Mouse (Mus musculus) midbrain, embryonic 15.5 days (tissue): ENCODE measurements around the gene D630023F18Rik. TPM values are rescaled to one million over a fixed set of nuclear protein-coding genes. Genes with fewer than 3 reads are reported as not detected.
A peak's percentile ranks its signal among the peaks of the same experiment; 100 is the strongest.

Source experiments
- ATAC-seq: fragments of 200-750 bp; cut with Nextera tagmentation; replicated peaks from 2 replicates; pipeline ENCODE4 v1.8.0; 2017; ENCODE audit warnings: moderate TSS enrichment
- H3K27ac ChIP-seq: fragments of 300-500 bp; sonication (generic); 2 replicates; pipeline ENCODE4 v1.5.1; 2015; ENCODE audit warnings: mild to moderate bottlenecking, inconsistent platforms
- H3K27me3 ChIP-seq: fragments of 300-500 bp; sonication (generic); replicated peaks from 2 replicates; pipeline ENCODE4 v1.6.1; 2015; ENCODE audit warnings: inconsistent platforms
- H3K36me3 ChIP-seq: fragments of 300-500 bp; sonication (generic); replicated peaks from 2 replicates; pipeline ENCODE4 v1.6.1; 2015; ENCODE audit warnings: inconsistent platforms
- H3K4me1 ChIP-seq: fragments of 300-500 bp; sonication (generic); 2 replicates; pipeline ENCODE4 v1.6.1; 2015; ENCODE audit warnings: inconsistent platforms
- H3K4me2 ChIP-seq: fragments of 300-500 bp; sonication (generic); 2 replicates; pipeline ENCODE4 v1.6.1; 2015; ENCODE audit warnings: inconsistent platforms, mild to moderate bottlenecking, moderate library complexity
- H3K4me3 ChIP-seq: fragments of 300-500 bp; sonication (generic); 2 replicates; pipeline ENCODE4 v1.5.1; 2015; ENCODE audit warnings: mild to moderate bottlenecking, inconsistent platforms
- H3K9ac ChIP-seq: fragments of 300-500 bp; sonication (generic); 2 replicates; pipeline ENCODE4 v1.6.1; 2015; ENCODE audit warnings: mild to moderate bottlenecking, inconsistent platforms
- H3K9me3 ChIP-seq: fragments of 300-500 bp; sonication (generic); 2 replicates; pipeline ENCODE4 v1.6.1; 2016; ENCODE audit warnings: inconsistent platforms
- WGBS: fragments of 180-500 bp; shearing (Covaris S2); methylation state at CpG from one replicate; pipeline ENCODE4 v1.1.7; 2015; ENCODE audit warnings: mixed read lengths; 5-methylcytosine and 5-hydroxymethylcytosine counted together
- polyA plus RNA-seq: library from polyadenylated mRNA; unstranded; fragments of >200 nt; fragmentation: Nextera tagmentation; extraction: Ambion mirVana; gene quantifications from 2 replicates; pipeline ENCODE4 v1.2.1, GENCODE M21; 2015

D630023F18Rik gene
- 0.80 and 1.1 TPM in 2 replicates for polyA plus RNA-seq

- 28% methylated on average over 9 of the region's 9 CpGs for WGBS
- Histone ChIP-seq H3K27me3 (no peaks in the 10 kb centered on the region), H3K9ac (no peak within 1 kb of the TSS), H3K4me3 (peak within 1 kb of the TSS; percentile 36), H3K9me3 (no peaks in the 10 kb centered on the region), H3K36me3 (no peaks in the 10 kb centered on the region), H3K4me1 (no peaks in the 10 kb centered on the region), H3K27ac (no peak within 1 kb of the TSS), H3K4me2 (peak within 1 kb of the TSS; percentile 51)
- peak; percentile 39; the same call in 1 of the 2 replicates for ATAC-seq
Observed at GRCm38 (mm10) chr1:65122574-65123372, at the start of gene D630023F18Rik. Gene D630023F18Rik, minus strand, starts transcription at chr1:65123214.

- Histone ChIP-seq H3K9me3 (no peaks in the 10 kb centered on the region), H3K9ac (no peak overlapping the region; the same call in 1 of the 2 replicates), H3K27me3 (no peaks in the 10 kb centered on the region), H3K36me3 (peaks cover 25% of the 10 kb centered on the region), H3K4me3 (no peak overlapping the region), H3K4me1 (peaks cover 30% of the 10 kb centered on the region), H3K27ac (no peak overlapping the region), H3K4me2 (no peak overlapping the region)
- WGBS, result 54% methylated on average over 4 of the region's 4 CpGs
- ATAC-seq, result no peak
Observed at GRCm38 (mm10) chr1:65171579-65171978, 48.6 kb upstream of the D630023F18Rik start.

GRCm38 (mm10) chr1:65169947-65170346 is 46.9 kb upstream of the D630023F18Rik start:
- ATAC-seq, result no peak
- Histone ChIP-seq H3K4me1 (peaks cover 18% of the 10 kb centered on the region), H3K9ac (no peak overlapping the region), H3K27ac (no peak overlapping the region), H3K4me3 (no peak overlapping the region), H3K4me2 (no peak overlapping the region), H3K36me3 (peaks cover 37% of the 10 kb centered on the region), H3K9me3 (no peaks in the 10 kb centered on the region), H3K27me3 (no peaks in the 10 kb centered on the region)
- 89% methylated on average over 5 of the region's 5 CpGs for WGBS

- Histone ChIP-seq H3K9ac (no peak overlapping the region), H3K9me3 (no peaks in the 10 kb centered on the region), H3K4me2 (no peak overlapping the region), H3K27me3 (no peaks in the 10 kb centered on the region), H3K27ac (no peak overlapping the region), H3K36me3 (peaks cover 41% of the 10 kb centered on the region), H3K4me3 (no peak overlapping the region), H3K4me1 (peaks cover 18% of the 10 kb centered on the region)
- no peak for ATAC-seq
- 95% methylated on average over 7 of the region's 7 CpGs for WGBS
Observed at GRCm38 (mm10) chr1:65169536-65169935, 46.5 kb upstream of the D630023F18Rik start.

GRCm38 (mm10) chr1:65167496-65167895 is 44.5 kb upstream of the D630023F18Rik start:
- ATAC-seq, result no peak
- Histone ChIP-seq H3K4me1 (peaks cover 8% of the 10 kb centered on the region), H3K27me3 (no peaks in the 10 kb centered on the region), H3K9ac (no peak overlapping the region), H3K4me3 (no peak overlapping the region), H3K27ac (no peak overlapping the region), H3K4me2 (no peak overlapping the region), H3K9me3 (no peaks in the 10 kb centered on the region), H3K36me3 (peaks cover 59% of the 10 kb centered on the region)
- 94% methylated on average over 1 of the region's 1 CpGs for WGBS

- Histone ChIP-seq H3K36me3 (peaks cover 84% of the 10 kb centered on the region), H3K4me1 (no peaks in the 10 kb centered on the region), H3K27ac (no peak overlapping the region), H3K4me2 (no peak overlapping the region), H3K9ac (no peak overlapping the region), H3K27me3 (no peaks in the 10 kb centered on the region), H3K9me3 (no peaks in the 10 kb centered on the region), H3K4me3 (no peak overlapping the region)
- WGBS, result 97% methylated on average over 1 of the region's 1 CpGs
- ATAC-seq, result no peak
Observed at GRCm38 (mm10) chr1:65162210-65162609, 39.2 kb upstream of the D630023F18Rik start.

- Histone ChIP-seq H3K27ac (no peak overlapping the region), H3K27me3 (no peaks in the 10 kb centered on the region), H3K9ac (no peak overlapping the region), H3K9me3 (no peaks in the 10 kb centered on the region), H3K4me2 (no peak overlapping the region), H3K4me3 (no peak overlapping the region), H3K4me1 (no peaks in the 10 kb centered on the region), H3K36me3 (peaks cover 34% of the 10 kb centered on the region)
- ATAC-seq, result no peak
- WGBS, result 93% methylated on average over 5 of the region's 5 CpGs
Observed at GRCm38 (mm10) chr1:65156111-65156510, 33.1 kb upstream of the D630023F18Rik start.

- H3K4me3 ChIP-seq, result no peak overlapping the region
- no peak overlapping the region for H3K27ac ChIP-seq
- H3K9me3 ChIP-seq, result no peaks in the 10 kb centered on the region
- no peak overlapping the region for H3K4me2 ChIP-seq
- H3K27me3 ChIP-seq, result no peaks in the 10 kb centered on the region
- H3K4me1 ChIP-seq, result no peaks in the 10 kb centered on the region
- H3K36me3 ChIP-seq, result peaks cover 21% of the 10 kb centered on the region
- ATAC-seq, result no peak
- H3K9ac ChIP-seq, result no peak overlapping the region
Observed at GRCm38 (mm10) chr1:65154814-65155213, 31.8 kb upstream of the D630023F18Rik start.

- WGBS, result 82% methylated on average over 3 of the region's 3 CpGs
- no peaks in the 10 kb centered on the region for H3K27me3 ChIP-seq
- H3K4me2 ChIP-seq, result no peak overlapping the region
- H3K4me1 ChIP-seq, result no peaks in the 10 kb centered on the region
- no peaks in the 10 kb centered on the region for H3K9me3 ChIP-seq
- no peak for ATAC-seq
- no peaks in the 10 kb centered on the region for H3K36me3 ChIP-seq
- H3K27ac ChIP-seq, result no peak overlapping the region
- no peak overlapping the region for H3K4me3 ChIP-seq
- H3K9ac ChIP-seq, result no peak overlapping the region
Observed at GRCm38 (mm10) chr1:65147971-65148370, 25.0 kb upstream of the D630023F18Rik start.

GRCm38 (mm10) chr1:65147326-65147725 is 24.3 kb upstream of the D630023F18Rik start:
- ATAC-seq, result no peak
- Histone ChIP-seq H3K9ac (no peak overlapping the region), H3K27ac (no peak overlapping the region), H3K9me3 (no peaks in the 10 kb centered on the region), H3K36me3 (no peaks in the 10 kb centered on the region), H3K4me1 (no peaks in the 10 kb centered on the region), H3K4me3 (no peak overlapping the region), H3K27me3 (no peaks in the 10 kb centered on the region), H3K4me2 (no peak overlapping the region)
- 96% methylated on average over 5 of the region's 5 CpGs for WGBS

GRCm38 (mm10) chr1:65146601-65147000 is 23.6 kb upstream of the D630023F18Rik start:
- Histone ChIP-seq H3K4me3 (no peak overlapping the region), H3K4me1 (no peaks in the 10 kb centered on the region), H3K4me2 (no peak overlapping the region), H3K27ac (no peak overlapping the region), H3K9me3 (no peaks in the 10 kb centered on the region), H3K27me3 (no peaks in the 10 kb centered on the region), H3K36me3 (no peaks in the 10 kb centered on the region), H3K9ac (no peak overlapping the region)
- 70% methylated on average over 2 of the region's 2 CpGs for WGBS
- ATAC-seq, result no peak

- no peak overlapping the region for H3K4me2 ChIP-seq
- no peaks in the 10 kb centered on the region for H3K36me3 ChIP-seq
- no peaks in the 10 kb centered on the region for H3K9me3 ChIP-seq
- H3K9ac ChIP-seq, result no peak overlapping the region
- no peaks in the 10 kb centered on the region for H3K27me3 ChIP-seq
- H3K4me3 ChIP-seq, result no peak overlapping the region
- H3K4me1 ChIP-seq, result no peaks in the 10 kb centered on the region
- 96% methylated on average over 2 of the region's 2 CpGs for WGBS
- no peak for ATAC-seq
- H3K27ac ChIP-seq, result no peak overlapping the region
Observed at GRCm38 (mm10) chr1:65144783-65145182, 21.8 kb upstream of the D630023F18Rik start.

GRCm38 (mm10) chr1:65137560-65137959 is 14.5 kb upstream of the D630023F18Rik start:
- Histone ChIP-seq H3K9me3 (no peaks in the 10 kb centered on the region), H3K4me2 (no peak overlapping the region), H3K36me3 (no peaks in the 10 kb centered on the region), H3K27me3 (no peaks in the 10 kb centered on the region), H3K9ac (no peak overlapping the region), H3K4me1 (no peaks in the 10 kb centered on the region), H3K4me3 (no peak overlapping the region), H3K27ac (no peak overlapping the region)
- no peak for ATAC-seq
- 85% methylated on average over 6 of the region's 6 CpGs for WGBS
